Mouse (Mus musculus): ENCODE measurements at regions not wholly inside any gene's neighbourhood (a gene's known extent, or its start where the extent isn't known, plus 50 kb on each side); places are given as distances from the start of the nearest gene placed in this dataset.

DNA sequence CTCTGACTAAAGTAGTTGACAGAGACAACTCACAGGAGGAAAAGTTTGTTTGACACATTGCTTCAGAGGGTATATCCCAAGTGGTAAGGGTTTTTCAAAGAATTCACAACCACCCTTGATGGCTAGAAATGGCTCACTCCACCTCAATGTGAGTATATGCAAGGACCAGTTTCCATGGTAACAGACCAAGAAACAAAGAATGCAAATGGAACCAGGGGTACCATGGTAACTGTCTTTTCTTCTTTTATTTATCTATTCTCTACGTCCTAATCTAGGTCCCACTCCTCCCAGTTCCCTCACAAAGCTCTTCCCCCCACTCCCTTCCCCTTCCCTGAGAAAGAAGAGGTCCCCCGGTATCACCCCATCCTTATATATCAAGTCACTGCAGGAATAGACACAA is 57.5 kb downstream of the Ins1 start:
- in situ Hi-C loops (cut with MboI, MseI) = no loop called here

DNA sequence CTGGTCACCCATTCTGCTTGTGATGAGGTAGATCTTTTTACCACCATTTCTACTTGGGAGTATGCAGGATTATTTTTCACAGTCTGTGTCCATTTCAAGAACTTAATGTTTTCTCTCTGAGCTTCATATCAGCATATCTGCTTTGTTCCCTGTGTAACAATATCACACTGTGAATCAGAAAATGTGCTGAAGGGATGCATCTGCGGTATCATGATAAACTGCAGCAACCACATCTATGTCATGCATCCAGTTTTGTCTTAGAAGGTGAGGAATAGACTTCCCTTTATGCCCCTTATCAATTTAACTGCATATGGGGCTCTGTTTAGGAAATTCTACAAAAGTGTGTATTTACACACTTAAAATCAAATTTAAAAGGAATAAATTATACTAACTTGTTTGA is 67.3 kb downstream of the Ins1 start:
- in situ Hi-C loops (cut with MboI, MseI) = loop anchor here (10.0 kb wide), 1 partner anchor 67 kb away; the partner anchor contains the start of gene Ins1

DNA sequence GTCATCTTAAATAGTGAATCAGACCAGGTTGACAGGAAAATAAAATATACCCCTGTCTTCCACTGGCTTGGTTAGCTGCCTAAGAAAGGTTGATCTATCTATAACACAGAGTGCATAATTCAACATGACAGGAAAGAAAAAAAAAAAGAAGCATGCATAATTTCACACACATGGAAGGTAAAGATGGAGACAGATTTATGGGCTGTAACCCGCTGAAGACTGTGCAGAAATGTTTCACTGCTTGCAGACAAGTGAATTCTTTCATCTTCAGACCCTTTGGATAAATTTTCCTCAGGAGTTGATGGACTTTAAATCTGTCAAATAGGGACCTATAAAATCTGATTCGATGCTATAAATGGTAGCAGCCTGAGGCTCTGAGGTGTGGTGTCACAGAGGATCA is 91.1 kb downstream of the Ins1 start:
- in situ Hi-C loops (cut with MboI, MseI) = no loop called here

DNA sequence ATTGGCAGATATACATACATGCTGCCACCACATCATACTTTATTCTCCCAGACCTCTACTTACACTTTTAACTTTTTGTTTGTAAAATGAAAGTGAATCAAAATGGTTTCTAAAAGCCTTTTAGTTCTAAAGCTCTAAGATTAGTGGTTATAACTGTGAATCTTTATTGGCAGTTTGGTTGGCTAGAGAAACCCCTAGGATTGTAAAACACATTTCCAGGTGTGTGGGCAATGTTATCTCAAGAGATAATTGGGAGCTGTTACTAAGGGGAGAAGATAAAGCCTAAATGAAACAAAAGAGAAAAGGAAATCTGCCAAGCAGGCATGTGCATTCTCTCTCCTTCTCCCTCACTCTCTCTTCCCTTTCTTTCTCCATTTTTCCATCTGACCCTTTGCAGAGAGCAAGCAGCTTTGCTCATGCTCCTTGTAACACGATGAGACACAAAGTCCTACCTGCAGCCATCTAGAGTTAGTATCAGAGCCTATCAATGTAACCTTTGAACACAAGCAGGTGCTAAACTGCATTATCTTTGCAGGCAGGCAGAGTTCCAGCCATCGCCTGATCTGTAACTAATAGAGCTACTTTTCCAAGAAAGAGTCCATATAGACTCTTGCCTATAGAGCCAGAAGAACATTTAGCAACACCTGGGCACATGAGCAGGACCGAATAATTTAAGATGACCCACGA is 110.9 kb downstream of the Ins1 start:
- in situ Hi-C loops (cut with MboI, MseI) = no loop called here

DNA sequence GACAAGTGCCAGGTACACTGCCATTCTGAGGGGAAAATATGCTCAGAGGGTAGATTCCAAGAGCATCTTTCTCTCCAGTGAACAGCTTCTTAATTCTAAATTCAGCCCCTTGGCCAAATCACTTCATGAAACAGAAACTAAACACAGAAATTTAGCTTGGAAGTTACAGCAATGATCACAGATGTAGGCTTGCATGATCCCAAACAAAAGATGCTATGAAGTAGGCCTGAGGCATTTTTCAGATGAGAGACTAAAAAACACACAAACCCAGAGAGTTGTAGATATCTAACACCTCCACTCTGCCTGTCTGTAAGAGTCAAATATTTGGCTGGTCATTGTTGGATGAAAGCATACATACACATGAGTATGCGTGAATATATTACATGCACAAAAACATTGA is 142.6 kb downstream of the Ins1 start:
- in situ Hi-C loops (cut with MboI, MseI) = no loop called here

DNA sequence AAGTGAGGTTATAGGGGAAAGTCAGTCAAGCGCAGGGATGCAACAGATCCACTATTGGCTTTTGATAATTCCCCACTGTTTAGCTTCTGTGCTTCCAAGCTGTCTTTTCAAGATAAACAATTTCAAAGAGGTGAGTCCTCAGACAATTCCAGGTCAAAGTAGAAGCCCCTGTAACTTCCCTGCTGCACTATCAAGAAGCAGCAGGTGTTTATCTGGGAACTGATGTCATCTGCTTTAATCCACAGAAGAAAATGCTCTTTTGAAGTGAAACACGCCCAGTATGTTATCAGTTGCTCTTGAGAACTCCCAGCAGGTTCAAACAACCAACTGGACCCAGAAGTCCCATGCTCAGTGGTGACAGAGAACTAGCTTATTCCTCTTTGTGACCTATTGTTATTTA is 164.7 kb downstream of the Ins1 start:
- in situ Hi-C loops (cut with MboI, MseI) = no loop called here

DNA sequence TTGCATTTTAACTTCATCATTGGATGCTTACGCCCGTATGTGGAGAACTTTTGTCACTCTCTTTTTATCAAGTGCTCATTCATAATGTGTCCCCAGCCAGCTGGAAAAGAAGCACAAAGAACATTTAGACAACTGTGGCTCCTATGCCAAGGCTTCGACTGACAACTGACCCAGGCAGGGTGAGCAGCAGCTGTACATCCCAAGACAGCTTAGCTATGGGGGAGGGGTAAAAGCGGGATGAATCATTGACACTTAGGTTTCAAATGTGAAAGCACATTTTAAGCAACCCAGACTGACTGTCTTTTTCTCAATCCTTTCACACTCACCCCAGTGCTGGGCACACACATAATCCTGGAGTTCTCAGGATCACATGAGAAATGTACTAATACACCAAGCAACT is 178.4 kb downstream of the Ins1 start:
- in situ Hi-C loops (cut with MboI, MseI) = loop anchor here (10.0 kb wide), 1 partner anchor 428 kb away; no protein-coding TSS in a partner anchor

DNA sequence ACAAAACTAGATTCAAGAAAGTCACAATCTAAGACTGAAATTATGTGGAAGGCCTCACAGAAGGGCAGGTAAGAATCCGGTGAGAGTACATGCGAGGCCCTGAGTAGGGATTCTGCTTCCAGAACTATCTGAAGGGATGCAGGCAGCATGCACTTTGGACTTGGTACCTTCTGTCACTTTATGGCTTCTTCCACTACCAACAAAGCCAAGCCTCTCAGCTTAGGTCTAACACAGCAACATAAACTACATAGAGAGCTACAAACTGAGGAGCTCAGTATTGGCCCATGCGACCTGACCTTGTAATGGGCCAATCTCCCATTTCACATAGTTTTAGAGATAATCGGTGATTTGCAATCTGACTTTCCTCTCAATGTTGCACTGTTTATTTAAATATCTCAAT is 184.8 kb downstream of the Ins1 start:
- in situ Hi-C loops (cut with MboI, MseI) = loop anchor here (10.0 kb wide), 1 partner anchor 434 kb away; no protein-coding TSS in a partner anchor

DNA sequence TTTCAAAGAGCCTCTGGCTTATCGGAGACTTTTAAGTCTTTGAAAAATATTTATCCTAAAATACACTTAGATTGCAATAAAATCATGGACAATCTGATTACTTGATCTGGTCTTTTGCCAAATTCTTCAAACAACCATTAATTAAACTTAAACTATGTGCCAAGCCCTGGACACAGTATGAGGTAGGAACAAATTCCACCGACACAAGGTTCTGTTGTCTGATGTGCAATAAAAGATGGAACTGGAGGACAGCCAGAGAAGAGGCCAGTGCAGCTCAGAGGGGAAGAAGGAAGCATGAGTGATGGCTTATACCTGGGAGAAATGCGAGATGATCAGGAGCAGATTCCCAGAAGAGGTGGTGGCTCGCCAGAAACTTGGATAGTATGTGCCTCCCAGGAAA is 185.3 kb downstream of the Ins1 start:
- in situ Hi-C loops (cut with MboI, MseI) = loop anchor here (10.0 kb wide), 1 partner anchor 435 kb away; no protein-coding TSS in a partner anchor
